In genomic region chr10:89745666-89746020, GRCm38 (mm10) we compare ENCODE assay signal across 8 mouse cellular contexts. TPM values are rescaled to one million over a fixed set of nuclear protein-coding genes. Genes with fewer than 3 reads are reported as not detected.
DNase-seq lines count a peak whose midpoint lies in the region; ATAC-seq and TF ChIP-seq lines count a peak whose summit lies in the region.

No protein-coding gene starts in this region.

- H3K27ac ChIP-seq in gastrocnemius, adult 2 months: peak overlapping the region; percentile 98
- H3K27ac ChIP-seq in forebrain, embryonic 12.5 days: peak overlapping the region; percentile 85; the same call in 1 of the 2 replicates
- H3K27ac ChIP-seq in limb, embryonic 15.5 days: peak overlapping the region; percentile 93
- peak overlapping the region; percentile 87 for H3K27ac ChIP-seq in olfactory bulb, adult 2 months (ENCODE audit: insufficient read depth, low read depth, low read length)

- peak; percentile 11 for ATAC-seq in CD4-positive, CD25-positive, alpha-beta regulatory T cell, adult 4 months
- no peak for ATAC-seq in forebrain, embryonic 12.5 days (ENCODE audit: low FRiP score)
- ATAC-seq in limb, embryonic 15.5 days (ENCODE audit: insufficient number of reproducible peaks, low FRiP score, low TSS enrichment, low read depth): no peak

- intact Hi-C loops in gastrocnemius, adult 2 months (cut with DNase I): no loop called here
- intact Hi-C loops in gastrocnemius, postnatal 14 days (cut with DNase I; ENCODE audit: low total_unique reads): no loop called here

- TF ChIP-seq POLR2A in olfactory bulb, adult 2 months (IDR thresholded peaks at IDR 0.05; ENCODE audit: insufficient read depth, low read depth, low read length): no peak

- no peak for TF ChIP-seq CTCF in gastrocnemius, adult 2 months (IDR thresholded peaks at IDR 0.05)
- no peak for TF ChIP-seq CTCF in olfactory bulb, adult 2 months (IDR thresholded peaks at IDR 0.05; ENCODE audit: insufficient read depth, low read depth, low read length)

- H3K4me3 ChIP-seq in gastrocnemius, adult 2 months: peak overlapping the region; percentile 100
- H3K4me3 ChIP-seq in forebrain, embryonic 12.5 days (replicated peaks): peak overlapping the region; percentile 90
- H3K4me3 ChIP-seq in limb, embryonic 15.5 days: peak overlapping the region; percentile 86
- H3K4me3 ChIP-seq in olfactory bulb, adult 2 months (ENCODE audit: insufficient read depth, low read depth, low read length): peak overlapping the region; percentile 92

- H3K36me3 ChIP-seq in forebrain, embryonic 12.5 days (replicated peaks): no peaks in the 10 kb centered on the region
- no peaks in the 10 kb centered on the region for H3K36me3 ChIP-seq in limb, embryonic 15.5 days

- under 1% methylated on average over 14 of the region's 14 CpGs for WGBS in forebrain, embryonic 12.5 days
- WGBS in limb, embryonic 15.5 days: under 1% methylated on average over 14 of the region's 14 CpGs
- WGBS in olfactory bulb, adult 2 months: under 1% methylated on average over 14 of the region's 14 CpGs

- H3K9ac ChIP-seq in forebrain, embryonic 12.5 days: peak overlapping the region; percentile 80
- peak overlapping the region; percentile 86 for H3K9ac ChIP-seq in limb, embryonic 15.5 days

- no peaks in the 10 kb centered on the region for H3K9me3 ChIP-seq in forebrain, embryonic 12.5 days
- no peaks in the 10 kb centered on the region for H3K9me3 ChIP-seq in limb, embryonic 15.5 days

- H3K27me3 ChIP-seq in forebrain, embryonic 12.5 days: no peaks in the 10 kb centered on the region
- no peaks in the 10 kb centered on the region for H3K27me3 ChIP-seq in limb, embryonic 15.5 days

- H3K4me2 ChIP-seq in forebrain, embryonic 12.5 days: peak overlapping the region; percentile 73
- peak overlapping the region; percentile 61 for H3K4me2 ChIP-seq in limb, embryonic 15.5 days

- no peak for DNase-seq in gastrocnemius, adult 2 months
- no peak for DNase-seq in gastrocnemius, postnatal 14 days
- DNase-seq in adrenal gland, postnatal 25 days: no peak
- DNase-seq in right cerebral cortex, postnatal 36 days (ENCODE audit: low spot score in 2 of 2): no peak

- peaks cover 9% of the 10 kb centered on the region for H3K4me1 ChIP-seq in forebrain, embryonic 12.5 days
- H3K4me1 ChIP-seq in limb, embryonic 15.5 days: peaks cover 7% of the 10 kb centered on the region; the same call in 1 of the 2 replicates
- peaks cover 3% of the 10 kb centered on the region for H3K4me1 ChIP-seq in olfactory bulb, adult 2 months (ENCODE audit: control insufficient read depth, insufficient read depth, low read length)

RNA-seq across cellular contexts. Expression of gene Uhrf1bp1l, which starts 0.9 kb away (rescaled TPM):
- total RNA-seq in gastrocnemius, adult 2 months (2021): 10 to 100 TPM; 19.3 to 20.1 TPM
- total RNA-seq in gastrocnemius, postnatal 14 days (2021): 10 to 100 TPM in 1 of 2 experiments, 1 to 10 TPM in 1; 9.8 to 12.9 TPM
- polyA plus RNA-seq in CD4-positive, CD25-positive, alpha-beta regulatory T cell, adult 4 months (2017; shearing (Covaris generic)): 10 to 100 TPM; 20.9 to 22.3 TPM
- polyA plus RNA-seq in forebrain, embryonic 12.5 days (2016; fragmentation: Nextera tagmentation; extraction: Ambion mirVana): 36.9 and 42.2 TPM in 2 replicates
- 19.7 and 19.9 TPM in 2 replicates for polyA plus RNA-seq in limb, embryonic 15.5 days (2015; fragmentation: Nextera tagmentation; extraction: Ambion mirVana)
- 112 and 264 TPM in 2 replicates for polyA plus RNA-seq in olfactory bulb, adult 2 months (2012; ENCODE audit: insufficient read depth, insufficient read length, low replicate concordance, missing spikeins)
- 92.7 and 129 TPM in 2 replicates for total RNA-seq in adrenal gland, postnatal 25 days (2021)

RNA-seq across cellular contexts. Expression of gene Actr6, which starts 13.5 kb away (rescaled TPM):
- 1 to 10 TPM; 5.2 to 8.8 TPM for total RNA-seq in gastrocnemius, adult 2 months (2021)
- 1 to 10 TPM; 4.6 to 8.2 TPM for total RNA-seq in gastrocnemius, postnatal 14 days (2021)
- polyA plus RNA-seq in CD4-positive, CD25-positive, alpha-beta regulatory T cell, adult 4 months (2017; shearing (Covaris generic)): 10 to 100 TPM; 35.5 to 51.3 TPM
- polyA plus RNA-seq in forebrain, embryonic 12.5 days (2016; fragmentation: Nextera tagmentation; extraction: Ambion mirVana): 45.0 and 45.2 TPM in 2 replicates
- polyA plus RNA-seq in limb, embryonic 15.5 days (2015; fragmentation: Nextera tagmentation; extraction: Ambion mirVana): 27.7 and 33.3 TPM in 2 replicates
- polyA plus RNA-seq in olfactory bulb, adult 2 months (2012; ENCODE audit: insufficient read depth, insufficient read length, low replicate concordance, missing spikeins): not detected in 2 replicates
- total RNA-seq in adrenal gland, postnatal 25 days (2021): 18.0 and 21.0 TPM in 2 replicates

RNA-seq across cellular contexts. Expression of gene Scyl2, which starts 59.6 kb away (rescaled TPM):
- total RNA-seq in gastrocnemius, adult 2 months (2021): 10 to 100 TPM; 13.2 to 14.0 TPM
- total RNA-seq in gastrocnemius, postnatal 14 days (2021): 10 to 100 TPM; 11.4 to 13.6 TPM
- polyA plus RNA-seq in CD4-positive, CD25-positive, alpha-beta regulatory T cell, adult 4 months (2017; shearing (Covaris generic)): 1 to 10 TPM; 9.1 to 9.8 TPM
- 11.8 and 13.7 TPM in 2 replicates for polyA plus RNA-seq in forebrain, embryonic 12.5 days (2016; fragmentation: Nextera tagmentation; extraction: Ambion mirVana)
- polyA plus RNA-seq in limb, embryonic 15.5 days (2015; fragmentation: Nextera tagmentation; extraction: Ambion mirVana): 6.0 and 7.4 TPM in 2 replicates
- 92.4 TPM in 1 of 2 replicates, not detected in the other for polyA plus RNA-seq in olfactory bulb, adult 2 months (2012; ENCODE audit: insufficient read depth, insufficient read length, low replicate concordance, missing spikeins)
- 50.0 and 54.0 TPM in 2 replicates for total RNA-seq in adrenal gland, postnatal 25 days (2021)

Comparison
In these comparisons a context has a peak if more than half of its experiments do, and no peak if none do; other contexts are left out.
1. RNA of gene Actr6, which starts 13.5 kb away (polyA plus RNA-seq): 35.5 to 51.3 TPM in CD4-positive, CD25-positive, alpha-beta regulatory T cell, adult 4 months, 45.0 to 45.2 TPM in forebrain, embryonic 12.5 days and 27.7 to 33.3 TPM in limb, embryonic 15.5 days; not detected in olfactory bulb, adult 2 months; every median in the first group is over 10 times any median in the second.
2. Peak in every context shown above with its lines, with median percentiles within 50 percentile points of each other: H3K27ac ChIP-seq and H3K4me3 ChIP-seq.